Mouse (Mus musculus) CH12.LX (cell line): Measurements from ENCODE around the gene Gimap3.

Experiments
- CHD1 ChIP-seq: IDR thresholded peaks from 2 replicates; pipeline ENCODE4 v1.6.1; 2012; ENCODE audit warnings: low read depth, low read length, improper control_type of control experiment, inconsistent platforms
- CTCF ChIP-seq, 2 experiments: IDR thresholded peaks in 1 of 2; conservative IDR thresholded peaks in 1 of 2; 2 replicates each; pipeline ENCODE4 v1.5.1; 2011 to 2012; ENCODE audit warnings: low read depth in 2 of 2, low read length in 2 of 2, improper control_type of control experiment in 1 of 2, inconsistent platforms in 1 of 2, mild to moderate bottlenecking in 1 of 2, moderate library complexity in 1 of 2
- EP300 ChIP-seq: IDR thresholded peaks from 2 replicates; pipeline ENCODE4 v1.6.1; 2011; ENCODE audit warnings: low read length, improper control_type of control experiment
- ETS1 ChIP-seq: conservative IDR thresholded peaks from 2 replicates; pipeline ENCODE4 v1.6.1; 2012; ENCODE audit warnings: low read depth, mild to moderate bottlenecking, inconsistent platforms, low read length, improper control_type of control experiment, moderate library complexity
- GABPA ChIP-seq: IDR thresholded peaks from 2 replicates; pipeline ENCODE4 v1.6.1; 2012; ENCODE audit warnings: low read depth, low read length, improper control_type of control experiment, inconsistent platforms; ENCODE audit not compliant: insufficient replicate concordance
- NELFE ChIP-seq: IDR thresholded peaks from 2 replicates; pipeline ENCODE4 v1.6.1; 2011; ENCODE audit warnings: low read depth, low read length, improper control_type of control experiment
- POLR2A ChIP-seq: IDR thresholded peaks from 2 replicates; pipeline ENCODE4 v1.6.1; 2011; ENCODE audit warnings: low read depth, mild to moderate bottlenecking, improper control_type of control experiment, low read length
- ZNF384 ChIP-seq: IDR thresholded peaks from 2 replicates; pipeline ENCODE4 v1.6.1; 2012; ENCODE audit warnings: low read depth, low read length, improper control_type of control experiment, inconsistent platforms

- no peak for TF ChIP-seq CTCF (conservative IDR thresholded peaks at IDR 0.05 in 1 of 2, IDR thresholded peaks at IDR 0.05 in 1 of 2; ENCODE audit: low read depth in 2 of 2, low read length in 2 of 2)
- TF ChIP-seq NELFE, result no peak
- no peak for TF ChIP-seq CHD1
- TF ChIP-seq ETS1, result no peak
- TF ChIP-seq GABPA, result no peak
- no peak for TF ChIP-seq POLR2A
- no peak for TF ChIP-seq EP300
- no peak for TF ChIP-seq ZNF384
Observed at GRCm38 (mm10) chr6:48741711-48742206, 28.9 kb downstream of the Gimap3 start.
